Mouse (Mus musculus): ENCODE measurements around the gene Stx18. TPM values are rescaled to one million over a fixed set of nuclear protein-coding genes. Genes with fewer than 3 reads are reported as not detected.

Stx18 gene
- total RNA-seq, 1 experiment, result 16.8 TPM

DNA sequence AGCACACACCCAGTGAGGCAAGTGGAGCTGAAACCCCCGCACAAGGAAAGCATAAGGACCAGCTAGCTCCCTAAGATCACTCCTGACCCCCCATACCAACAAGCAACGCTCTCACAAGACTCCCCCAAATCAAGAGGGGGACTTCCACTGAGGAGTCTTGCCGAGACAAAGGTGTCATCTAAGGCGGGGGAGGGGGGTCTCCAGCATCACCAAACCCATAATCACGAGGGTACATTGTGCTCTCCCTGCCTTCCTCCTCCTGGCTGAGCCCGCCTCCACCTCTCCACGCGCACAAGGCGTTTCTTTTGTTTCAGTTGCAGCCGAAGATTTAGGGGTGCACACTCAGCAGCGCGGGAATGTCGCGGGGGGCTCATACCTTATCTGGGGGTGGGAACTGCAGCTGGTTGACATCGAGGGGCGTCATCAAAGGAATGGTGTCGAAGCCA is 120.0 kb downstream of the Stx18 start:
- Histone ChIP-seq H3K36me3 (ENCODE audit: control insufficient read depth, insufficient read depth, low read length, poor library complexity, severe bottlenecking) (no peaks in the 10 kb centered on the region), H3K4me1 (ENCODE audit: control insufficient read depth in 2 of 2, insufficient read depth in 2 of 2, low read length in 2 of 2, poor library complexity in 1 of 2) (no peaks in the 10 kb centered on the region; a peak in 1 of 4 replicates), H3K9me3 (ENCODE audit: control insufficient read depth, insufficient read depth, low read depth, low read length) (no peaks in the 10 kb centered on the region), H3K9ac (ENCODE audit: insufficient read depth, low read depth, low read length, poor library complexity, severe bottlenecking) (no peak overlapping the region), H3K27ac (ENCODE audit: insufficient read depth, low read depth, low read length, poor library complexity, severe bottlenecking) (no peak overlapping the region), H3K4me3 (ENCODE audit: insufficient read depth in 1 of 2, low read depth in 1 of 2, low read length in 2 of 2, poor library complexity in 1 of 2, severe bottlenecking in 1 of 2) (peak overlapping the region in 1 of 2 experiments; percentile 75; a peak in 2 of 4 replicates)
- no peak for DNase-seq (ENCODE audit: low read depth, low spot score)
- in situ Hi-C loops (cut with MboI; ENCODE audit: low sequenced_read_pairs in 2 of 2, unreplicated experiment in 2 of 2), result no loop called here
- no peak for TF ChIP-seq CHD2 (IDR thresholded peaks at IDR 0.05; ENCODE audit: low read depth, low read length)

DNA sequence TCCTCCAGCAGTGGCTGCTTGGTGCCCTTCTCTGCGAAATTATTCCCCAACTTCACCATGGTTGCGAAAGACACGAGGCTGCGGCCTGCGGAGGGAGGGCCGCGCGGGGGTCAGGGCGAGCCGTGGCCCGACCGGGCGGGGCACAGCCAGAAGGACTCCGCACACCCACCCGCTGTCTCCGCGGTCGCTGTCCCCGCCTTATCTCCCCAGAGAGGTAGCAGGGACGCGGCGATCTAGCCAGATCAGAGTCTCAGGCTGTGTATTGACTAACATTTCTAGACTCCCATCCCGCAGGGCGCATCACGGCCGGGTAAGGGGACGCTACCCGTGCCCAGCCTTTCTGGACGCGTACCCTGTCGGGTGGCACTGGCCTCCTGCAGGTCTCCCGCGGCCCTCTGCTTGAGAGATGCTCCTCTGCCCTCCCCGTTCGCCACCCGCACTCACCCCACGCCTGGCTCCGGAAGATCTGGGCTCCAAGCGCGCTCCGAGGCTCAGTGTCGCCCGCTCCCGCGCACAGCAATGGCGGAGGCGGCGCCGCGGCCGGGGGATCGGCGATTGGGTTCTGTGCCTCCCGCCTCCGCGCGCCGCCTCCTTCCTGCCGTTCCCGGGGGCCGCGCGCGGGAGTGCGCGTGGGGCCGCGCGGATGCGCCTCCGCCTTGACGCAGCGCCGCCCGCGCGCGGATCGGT is 120.5 kb downstream of the Stx18 start:
- in situ Hi-C loops (cut with MboI; ENCODE audit: low sequenced_read_pairs in 2 of 2, unreplicated experiment in 2 of 2), result no loop called here
- Histone ChIP-seq H3K4me3 (ENCODE audit: insufficient read depth in 1 of 2, low read depth in 1 of 2, low read length in 2 of 2, poor library complexity in 1 of 2, severe bottlenecking in 1 of 2) (peak overlapping the region; percentile 49 to 75), H3K36me3 (ENCODE audit: control insufficient read depth, insufficient read depth, low read length, poor library complexity, severe bottlenecking) (no peaks in the 10 kb centered on the region), H3K27ac (ENCODE audit: insufficient read depth, low read depth, low read length, poor library complexity, severe bottlenecking) (no peak overlapping the region), H3K4me1 (ENCODE audit: control insufficient read depth in 2 of 2, insufficient read depth in 2 of 2, low read length in 2 of 2, poor library complexity in 1 of 2) (no peaks in the 10 kb centered on the region; a peak in 1 of 4 replicates), H3K9me3 (ENCODE audit: control insufficient read depth, insufficient read depth, low read depth, low read length) (no peaks in the 10 kb centered on the region), H3K9ac (ENCODE audit: insufficient read depth, low read depth, low read length, poor library complexity, severe bottlenecking) (peak overlapping the region; percentile 76)
- DNase-seq (ENCODE audit: low read depth, low spot score), result no peak
- TF ChIP-seq CHD2 (IDR thresholded peaks at IDR 0.05; ENCODE audit: low read depth, low read length) (no peak), ZNF384 (IDR thresholded peaks at IDR 0.05; ENCODE audit: low read depth, low read length) (no peak), HCFC1 (IDR thresholded peaks at IDR 0.05; ENCODE audit: borderline replicate concordance, insufficient read depth, low read length) (no peak), MAFK (IDR thresholded peaks at IDR 0.05; ENCODE audit: insufficient read depth, low read depth, low read length) (no peak), ZC3H11A (IDR thresholded peaks at IDR 0.05; ENCODE audit: borderline replicate concordance, low read depth, low read length) (no peak)

DNA sequence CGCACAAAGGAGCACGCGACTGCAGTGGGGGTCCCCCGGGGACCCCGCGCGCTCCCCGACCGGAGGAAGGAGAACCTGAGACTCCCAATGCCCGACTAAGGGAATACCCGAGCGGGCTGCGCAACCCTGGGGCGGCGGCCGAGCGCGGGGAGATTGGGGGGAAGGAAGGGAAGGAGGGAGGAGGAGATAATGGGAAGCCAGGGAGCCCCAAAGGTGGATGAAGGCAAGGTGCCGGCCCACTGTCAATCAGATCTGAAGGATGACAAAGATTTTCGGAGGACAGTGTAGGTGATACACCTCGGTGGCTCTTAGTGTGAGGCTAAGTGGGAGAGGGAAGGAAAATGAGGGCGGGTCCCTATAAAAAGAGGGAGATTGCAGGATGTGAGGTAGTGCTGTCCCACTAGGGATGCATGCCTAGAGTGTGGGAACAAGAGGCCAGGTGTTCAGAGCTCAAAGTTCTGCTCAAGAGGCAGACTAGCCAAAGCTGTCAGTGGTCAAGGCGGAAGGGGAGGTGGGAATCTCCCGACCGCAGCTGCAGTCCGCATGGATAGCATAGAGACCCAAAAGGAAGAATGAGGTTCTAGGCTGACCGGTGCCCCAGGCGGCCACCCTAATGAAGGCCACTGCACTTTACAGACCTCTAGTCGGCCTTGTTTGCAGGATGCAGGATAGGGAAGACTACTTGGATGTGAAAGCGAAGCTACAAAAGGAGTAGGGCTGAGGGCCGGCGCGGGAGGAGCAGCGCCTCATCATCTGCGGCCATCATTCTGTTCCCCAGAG is 121.3 kb downstream of the Stx18 start, which contains the start of gene Nsg1:
Nsg1 (minus strand) TSS at position 274 of the 780 bp plus-strand sequence.
- in situ Hi-C loops (cut with MboI; ENCODE audit: low sequenced_read_pairs in 2 of 2, unreplicated experiment in 2 of 2), result no loop called here
- TF ChIP-seq MAFK (IDR thresholded peaks at IDR 0.05; ENCODE audit: insufficient read depth, low read depth, low read length), result no peak
- TF ChIP-seq ZC3H11A (IDR thresholded peaks at IDR 0.05; ENCODE audit: borderline replicate concordance, low read depth, low read length), result no peak
- TF ChIP-seq CHD2 (IDR thresholded peaks at IDR 0.05; ENCODE audit: low read depth, low read length), result no peak
- no peak for TF ChIP-seq HCFC1 (IDR thresholded peaks at IDR 0.05; ENCODE audit: borderline replicate concordance, insufficient read depth, low read length)
- TF ChIP-seq ZNF384 (IDR thresholded peaks at IDR 0.05; ENCODE audit: low read depth, low read length), result no peak
- no peak for DNase-seq (ENCODE audit: low read depth, low spot score)
- H3K27ac ChIP-seq (ENCODE audit: insufficient read depth, low read depth, low read length, poor library complexity, severe bottlenecking), result no peak within 1 kb of the TSS
- no peaks in the 10 kb centered on the region; a peak in 1 of 4 replicates for H3K4me1 ChIP-seq (ENCODE audit: control insufficient read depth in 2 of 2, insufficient read depth in 2 of 2, low read length in 2 of 2, poor library complexity in 1 of 2)
- peak within 1 kb of the TSS; percentile 49 to 75 for H3K4me3 ChIP-seq (ENCODE audit: insufficient read depth in 1 of 2, low read depth in 1 of 2, low read length in 2 of 2, poor library complexity in 1 of 2, severe bottlenecking in 1 of 2)
- H3K36me3 ChIP-seq (ENCODE audit: control insufficient read depth, insufficient read depth, low read length, poor library complexity, severe bottlenecking), result no peaks in the 10 kb centered on the region
- no peaks in the 10 kb centered on the region for H3K9me3 ChIP-seq (ENCODE audit: control insufficient read depth, insufficient read depth, low read depth, low read length)
- H3K9ac ChIP-seq (ENCODE audit: insufficient read depth, low read depth, low read length, poor library complexity, severe bottlenecking), result peak within 1 kb of the TSS; percentile 76

DNA sequence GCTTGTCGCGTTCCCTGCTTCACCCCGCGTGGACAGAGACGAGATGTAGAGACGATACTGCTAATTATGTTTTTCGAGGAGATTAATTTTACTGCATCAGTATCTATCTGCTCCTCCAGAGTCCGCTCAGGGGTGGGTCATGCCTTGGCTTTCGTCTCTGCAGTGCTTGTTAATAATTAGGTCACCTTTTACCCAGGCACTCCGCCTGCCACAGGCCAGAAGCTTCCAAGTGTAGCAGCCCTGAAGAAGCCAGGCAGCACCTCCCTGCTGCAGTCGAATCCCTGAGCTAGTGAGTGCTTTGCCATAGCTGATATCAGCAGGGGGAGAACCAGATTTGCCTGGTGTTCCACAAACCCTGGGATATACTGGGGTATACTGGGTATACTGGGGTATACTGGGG is 130.0 kb downstream of the Stx18 start:
- Histone ChIP-seq H3K9ac (ENCODE audit: insufficient read depth, low read depth, low read length, poor library complexity, severe bottlenecking) (no peak overlapping the region), H3K9me3 (ENCODE audit: control insufficient read depth, insufficient read depth, low read depth, low read length) (no peaks in the 10 kb centered on the region), H3K4me3 (ENCODE audit: insufficient read depth in 1 of 2, low read depth in 1 of 2, low read length in 2 of 2, poor library complexity in 1 of 2, severe bottlenecking in 1 of 2) (no peak overlapping the region), H3K36me3 (ENCODE audit: control insufficient read depth, insufficient read depth, low read length, poor library complexity, severe bottlenecking) (no peaks in the 10 kb centered on the region), H3K27ac (ENCODE audit: insufficient read depth, low read depth, low read length, poor library complexity, severe bottlenecking) (no peak overlapping the region), H3K4me1 (ENCODE audit: control insufficient read depth in 2 of 2, insufficient read depth in 2 of 2, low read length in 2 of 2, poor library complexity in 1 of 2) (no peaks in the 10 kb centered on the region)
- in situ Hi-C loops (cut with MboI; ENCODE audit: low sequenced_read_pairs in 2 of 2, unreplicated experiment in 2 of 2), result no loop called here
- no peak for DNase-seq (ENCODE audit: low read depth, low spot score)
- TF ChIP-seq MAFK (IDR thresholded peaks at IDR 0.05; ENCODE audit: insufficient read depth, low read depth, low read length) (no peak), CHD2 (IDR thresholded peaks at IDR 0.05; ENCODE audit: low read depth, low read length) (no peak), ZNF384 (IDR thresholded peaks at IDR 0.05; ENCODE audit: low read depth, low read length) (no peak), ZC3H11A (IDR thresholded peaks at IDR 0.05; ENCODE audit: borderline replicate concordance, low read depth, low read length) (no peak), HCFC1 (IDR thresholded peaks at IDR 0.05; ENCODE audit: borderline replicate concordance, insufficient read depth, low read length) (no peak)

Data from ES-E14 (cell line).